Mouse (Mus musculus): Measurements from ENCODE around the gene Tcf3. TPM values are rescaled to one million over a fixed set of nuclear protein-coding genes. Genes with fewer than 3 reads are reported as not detected.
A peak's percentile ranks its signal among the peaks of the same experiment; 100 is the strongest.

Gene Tcf3
- total RNA-seq (2021): 10 to 100 TPM; 33.3 to 35.0 TPM
- long read RNA-seq, experiment 1, transcript Tcf3-201 (19 exons, 2,842 nt): minor isoform, 5 of 47 reads
- long read RNA-seq, experiment 1, transcript Tcf3-210 (19 exons, 2,839 nt): minor isoform, 5 of 47 reads
- long read RNA-seq, experiment 1, transcript Tcf3-208 (19 exons, 2,946 nt): major isoform, 6 of 47 reads
- long read RNA-seq, experiment 1, partial matches to known transcripts: 9 of 47 reads
- long read RNA-seq, experiment 1, other reads (novel, unspliced or antisense): 16 of 47 reads
- long read RNA-seq, experiment 2, transcript Tcf3-202 (19 exons, 2,829 nt): major isoform, 8 of 65 reads
- long read RNA-seq, experiment 2, transcript Tcf3-210 (19 exons, 2,839 nt): minor isoform, 7 of 65 reads
- long read RNA-seq, experiment 2, transcript Tcf3-208 (19 exons, 2,946 nt): minor isoform, 6 of 65 reads
- long read RNA-seq, experiment 2, transcript Tcf3-209 (19 exons, 2,950 nt): minor isoform, 7 of 65 reads
- long read RNA-seq, experiment 2, partial matches to known transcripts: 10 of 65 reads
- long read RNA-seq, experiment 2, other reads (novel, unspliced or antisense): 16 of 65 reads

DNA sequence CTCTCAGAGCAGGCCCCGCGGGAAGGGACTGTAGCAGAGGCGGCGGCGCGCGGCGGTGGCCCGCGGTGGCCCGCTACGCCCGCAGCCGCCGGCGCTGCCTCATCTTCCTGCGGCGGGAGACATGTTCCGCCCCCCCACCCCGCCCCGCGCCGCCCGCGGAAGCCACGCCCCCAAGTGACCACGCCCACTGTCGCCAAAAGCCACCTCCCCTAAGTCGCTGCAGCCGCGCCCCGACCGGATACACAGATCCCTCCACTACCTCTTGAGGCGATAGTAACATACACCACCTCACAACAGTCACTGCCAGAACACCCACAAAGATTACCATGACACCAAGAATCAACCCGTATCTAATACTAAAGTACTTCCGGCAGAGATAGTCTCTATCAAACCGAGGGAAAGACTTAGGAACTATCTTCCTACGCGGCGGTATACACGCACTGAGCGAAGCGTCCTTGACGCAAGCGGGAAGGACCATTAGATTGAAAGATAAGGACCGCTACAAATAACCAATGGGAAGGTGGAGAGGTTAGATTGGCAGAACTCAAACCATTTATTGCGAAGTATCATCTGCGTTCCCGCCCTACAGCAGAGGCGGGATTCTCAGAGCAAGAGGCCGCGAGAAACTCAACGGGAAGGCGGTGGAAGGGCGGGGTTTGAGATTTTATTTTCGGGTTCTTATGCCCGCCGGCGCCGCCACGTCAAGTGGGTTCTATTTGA lies at the start of gene Tcf3:
Tcf3 (minus strand) TSS at position 135 of the 720 bp plus-strand sequence.
- peak; percentile 96 to 98 for DNase-seq (ENCODE audit: low spot score in 2 of 2)

DNA sequence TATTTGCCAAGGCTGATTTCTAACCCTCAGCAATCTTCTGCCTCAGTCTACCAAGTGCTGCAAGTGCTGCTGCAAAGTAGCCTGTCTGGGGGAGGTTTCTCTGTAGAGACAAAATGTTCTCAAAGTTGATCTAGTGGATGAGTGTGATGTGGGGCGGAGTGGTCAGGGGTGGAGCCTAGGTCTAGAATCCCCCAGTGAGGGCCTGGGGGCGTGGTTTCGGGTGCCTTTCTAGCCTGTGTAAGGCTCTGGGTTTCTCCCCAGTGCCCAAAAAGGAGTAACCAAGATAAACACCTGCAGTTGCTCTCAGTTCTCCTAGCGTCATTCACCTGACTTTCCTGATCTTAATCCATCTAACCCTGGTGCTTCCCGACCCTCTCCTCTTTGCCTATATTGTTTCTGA lies 47.6 kb upstream of the Tcf3 start:
- DNase-seq (ENCODE audit: low spot score in 2 of 2): no peak

DNA sequence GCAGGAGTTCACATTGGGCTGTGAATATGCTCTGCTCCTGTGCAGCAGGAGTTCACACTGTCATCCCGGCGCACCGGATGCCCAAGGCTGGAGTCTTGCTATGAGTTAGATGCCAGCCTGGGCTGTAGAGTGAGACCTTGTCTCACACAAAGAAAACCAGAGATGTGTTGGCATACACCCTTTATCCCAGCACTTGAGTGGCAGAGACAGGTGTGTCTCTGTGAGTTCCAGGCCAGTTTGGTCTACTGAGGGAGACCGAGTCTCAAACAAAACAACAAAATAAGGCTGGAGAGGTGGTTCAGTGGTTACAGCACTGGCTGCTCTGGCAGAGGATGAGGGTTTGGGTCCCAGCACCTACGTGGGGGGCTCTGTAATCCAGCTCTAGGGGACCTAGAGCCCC lies 45.1 kb upstream of the Tcf3 start:
- DNase-seq (ENCODE audit: low spot score in 2 of 2): no peak

DNA sequence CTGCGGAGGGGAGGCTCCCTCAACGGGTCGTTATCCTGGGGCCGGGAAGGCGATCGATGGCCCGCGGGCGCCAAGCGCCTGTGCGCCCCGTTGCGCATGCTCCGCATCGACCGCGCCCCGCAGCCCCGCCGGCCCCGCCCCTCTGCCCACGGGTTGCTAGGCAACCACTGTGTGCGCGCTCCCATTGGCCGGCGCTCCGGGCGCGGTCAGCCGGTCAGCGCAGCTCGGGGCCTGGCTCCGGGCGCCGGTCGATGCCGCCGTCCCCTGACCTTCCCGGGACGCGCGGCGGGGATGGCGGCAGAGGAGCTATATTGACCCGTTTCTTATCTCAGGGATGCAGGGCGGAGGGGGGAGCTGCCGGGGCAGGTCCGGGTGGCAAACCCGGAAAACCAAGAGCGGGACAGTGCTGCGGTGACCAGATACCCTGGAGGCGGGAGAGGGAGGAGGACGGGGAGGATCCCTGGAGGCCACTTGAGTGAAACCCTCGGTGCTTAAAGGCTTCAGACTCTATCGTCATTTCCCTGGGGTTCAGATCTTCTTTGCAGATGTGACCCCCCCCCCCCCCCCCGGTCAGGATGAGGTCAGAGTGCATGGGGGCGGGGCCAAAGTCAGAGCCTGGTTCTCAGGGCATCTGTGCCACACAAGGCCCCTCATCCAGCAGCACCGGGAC lies 42.0 kb upstream of the Tcf3 start:
- peak; percentile 84 to 87 for DNase-seq (ENCODE audit: low spot score in 2 of 2)

DNA sequence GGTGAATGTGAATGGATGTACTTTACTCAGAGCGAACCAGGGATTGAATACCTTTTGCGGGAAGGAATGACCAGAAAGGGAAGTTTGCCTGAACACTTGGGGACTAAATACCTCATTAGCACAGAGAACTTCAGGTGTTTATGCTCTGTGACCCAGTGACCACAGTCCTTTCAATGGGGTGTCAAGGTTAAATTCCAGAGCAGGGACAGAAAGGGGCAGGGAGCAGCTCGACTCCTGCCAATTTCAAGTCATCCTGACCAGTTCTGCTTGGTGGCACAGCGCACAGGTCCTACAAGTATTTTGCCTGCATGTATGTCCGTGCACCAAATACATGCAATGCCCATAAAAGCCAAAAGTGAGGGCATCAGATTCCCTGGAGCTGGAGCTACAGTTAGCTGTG lies 31.6 kb upstream of the Tcf3 start:
- no peak for DNase-seq (ENCODE audit: low spot score in 2 of 2)

DNA sequence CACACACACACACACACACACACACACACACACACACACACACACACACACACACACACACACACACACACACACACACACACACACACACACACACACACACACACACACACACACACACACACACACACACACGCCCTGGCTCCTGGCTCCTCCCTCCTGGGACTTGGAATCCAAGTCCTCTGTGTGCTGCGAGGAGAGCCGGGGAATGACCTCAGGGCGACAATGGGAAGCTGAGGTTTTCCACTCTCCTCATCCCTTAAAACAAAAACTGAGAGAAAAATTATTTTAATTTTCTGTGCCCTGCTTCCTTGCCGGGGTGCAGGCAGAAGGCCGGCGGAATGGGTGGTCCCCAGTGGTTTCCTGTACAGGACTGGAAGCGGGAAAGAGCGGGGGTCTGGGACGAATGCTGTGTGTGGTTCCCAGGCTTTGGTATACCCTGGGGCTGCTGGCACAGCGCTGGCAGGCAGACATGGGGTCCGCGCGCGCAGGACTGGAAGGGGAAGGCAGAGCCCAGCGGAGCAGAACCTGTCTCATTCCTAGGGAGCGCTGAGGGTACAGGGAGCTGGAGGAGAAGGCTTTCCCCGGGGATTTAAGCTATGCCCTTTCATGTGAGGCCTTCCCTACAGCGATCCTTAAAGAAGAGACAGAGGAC lies 31.1 kb upstream of the Tcf3 start:
- no peak for DNase-seq (ENCODE audit: low spot score in 2 of 2)

- no peak for DNase-seq (ENCODE audit: low spot score in 2 of 2)
Measured at GRCm38 (mm10) chr10:80461346-80461745, 27.9 kb upstream of the Tcf3 start.

DNA sequence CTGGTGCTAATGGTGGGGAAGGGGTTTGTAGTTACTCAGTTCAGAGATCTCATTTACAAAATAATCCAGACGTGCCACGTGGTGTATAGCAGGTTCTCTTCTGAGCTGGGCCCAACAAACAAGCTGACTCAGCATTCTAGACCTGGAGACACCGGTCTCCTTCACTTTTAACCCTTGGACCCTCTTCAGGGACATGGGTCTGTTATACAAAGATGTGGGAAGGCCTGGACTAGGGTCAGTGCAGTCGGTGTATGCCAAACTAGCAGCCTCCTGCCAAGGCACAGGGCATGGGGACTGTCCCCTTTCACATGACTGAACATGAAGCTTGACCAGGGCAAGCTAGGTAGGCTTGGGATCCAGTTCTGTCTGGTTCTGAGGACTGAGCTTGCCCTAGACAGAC lies 26.9 kb upstream of the Tcf3 start:
- no peak for DNase-seq (ENCODE audit: low spot score in 2 of 2)

GRCm38 (mm10) chr10:80459671-80460070 lies 26.2 kb upstream of the Tcf3 start:
- DNase-seq (ENCODE audit: low spot score in 2 of 2): no peak

GRCm38 (mm10) chr10:80459236-80459635 lies 25.8 kb upstream of the Tcf3 start:
- no peak for DNase-seq (ENCODE audit: low spot score in 2 of 2)

- no peak for DNase-seq (ENCODE audit: low spot score in 2 of 2)
Measured at GRCm38 (mm10) chr10:80455697-80456096, 22.2 kb upstream of the Tcf3 start.

- DNase-seq (ENCODE audit: low spot score in 2 of 2): no peak
Measured at GRCm38 (mm10) chr10:80454781-80455180, 21.3 kb upstream of the Tcf3 start.

- DNase-seq (ENCODE audit: low spot score in 2 of 2): no peak
Measured at GRCm38 (mm10) chr10:80453601-80454000, 20.2 kb upstream of the Tcf3 start.

- DNase-seq (ENCODE audit: low spot score in 2 of 2): no peak
Measured at GRCm38 (mm10) chr10:80450599-80450998, 17.2 kb upstream of the Tcf3 start.

- DNase-seq (ENCODE audit: low spot score in 2 of 2): peak; percentile 71 to 76
Measured at GRCm38 (mm10) chr10:80445898-80446601, 12.6 kb upstream of the Tcf3 start.

DNA sequence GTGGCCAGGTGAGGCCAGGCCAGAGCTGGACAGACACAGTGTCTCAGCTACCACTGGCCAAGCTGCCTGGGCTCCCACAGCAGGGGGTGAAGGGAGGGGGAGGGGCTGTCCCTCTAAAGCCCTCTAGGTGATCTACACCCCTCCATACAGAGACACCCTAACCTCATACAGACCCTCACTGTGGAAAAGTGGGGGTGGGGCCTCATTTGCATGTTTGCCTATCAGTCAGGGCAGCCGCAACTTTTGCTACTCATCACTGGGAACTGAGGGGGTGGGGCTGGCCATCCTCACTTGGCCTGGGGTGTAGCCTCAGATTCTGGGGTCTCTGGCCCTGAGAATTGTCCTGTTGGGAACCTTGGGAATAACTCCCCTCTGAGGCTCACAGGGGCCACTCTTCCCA lies 11.6 kb upstream of the Tcf3 start:
- no peak for DNase-seq (ENCODE audit: low spot score in 2 of 2)

DNA sequence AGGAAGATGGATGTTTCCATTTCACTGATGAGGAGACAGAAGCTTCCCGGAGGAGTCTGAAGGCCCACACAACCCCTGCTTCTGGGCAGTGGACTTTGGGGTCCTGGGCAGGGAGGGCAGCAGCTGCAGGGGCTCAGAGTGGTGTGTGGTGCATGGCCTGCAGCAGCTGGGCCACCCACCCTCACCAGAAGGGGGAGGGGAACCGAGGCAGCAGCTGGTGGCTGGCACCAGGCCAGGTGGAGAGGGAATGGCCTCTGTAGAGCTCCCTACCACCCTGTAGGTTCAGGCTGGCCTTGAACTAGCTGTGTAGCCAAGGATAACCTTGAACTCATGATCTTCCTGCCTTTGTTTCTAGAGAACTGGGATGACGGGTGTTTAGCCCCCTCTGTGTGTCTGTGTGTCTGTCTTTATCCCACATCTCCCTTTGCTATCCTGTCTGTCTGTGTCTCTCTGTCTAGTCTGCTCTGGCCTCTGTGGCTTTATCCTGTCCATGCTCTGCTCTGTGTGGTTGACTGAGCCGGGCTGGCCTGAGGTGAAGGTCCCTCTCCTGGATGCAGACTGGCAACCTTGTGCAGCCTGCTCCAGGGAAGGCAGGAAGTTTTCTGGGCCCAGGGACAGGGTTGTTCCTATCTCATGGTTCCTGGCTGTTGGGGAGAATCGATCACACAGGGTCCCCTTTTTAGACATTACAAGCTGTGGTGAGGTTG lies 11.0 kb upstream of the Tcf3 start:
- no peak for DNase-seq (ENCODE audit: low spot score in 2 of 2)

- DNase-seq (ENCODE audit: low spot score in 2 of 2): no peak
Measured at GRCm38 (mm10) chr10:80443575-80444278, 10.3 kb upstream of the Tcf3 start.

DNA sequence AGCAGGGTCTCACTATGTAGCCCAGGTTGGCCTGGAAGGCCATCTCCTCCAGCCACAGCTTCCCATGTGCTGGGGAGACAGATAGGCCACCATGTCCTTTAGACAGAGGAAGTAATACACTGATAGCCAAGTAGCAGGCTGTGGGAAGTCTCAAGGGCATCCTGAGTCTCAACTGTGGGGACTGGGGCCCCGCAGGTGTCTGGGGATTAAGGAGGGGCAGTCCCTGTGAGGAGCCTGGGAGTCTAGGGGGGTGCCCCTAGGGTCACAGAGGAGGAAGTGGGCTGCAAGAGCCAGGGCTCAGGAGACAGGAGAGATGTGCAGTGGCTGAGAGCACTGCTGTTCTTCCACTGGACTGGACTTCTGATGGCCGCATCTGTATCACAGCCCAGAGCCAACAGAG lies 9.5 kb upstream of the Tcf3 start:
- no peak for DNase-seq (ENCODE audit: low spot score in 2 of 2)
